ENCODE assay signal across 26 mouse cellular contexts in the genomic region with DNA sequence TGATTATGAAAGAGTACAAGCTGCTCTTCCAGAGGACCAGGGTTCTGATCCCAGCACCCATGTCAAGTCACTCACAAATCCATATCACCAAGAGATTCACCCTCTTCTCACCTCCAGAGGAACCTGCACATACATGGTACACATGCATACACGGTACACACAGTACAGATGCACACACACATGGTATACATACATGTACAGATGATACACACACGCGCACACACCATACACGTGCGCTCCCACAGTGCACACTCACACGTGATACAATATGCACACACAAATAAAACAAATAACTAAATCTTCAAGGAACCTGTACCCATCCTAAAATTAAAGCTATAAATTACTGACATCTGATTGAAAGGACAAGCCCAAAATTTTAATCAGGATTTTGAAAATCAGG. TPM values are rescaled to one million over a fixed set of nuclear protein-coding genes. Genes with fewer than 3 reads are reported as not detected.
"Had no signal": no experiment of that assay in that cellular context is flagged by ENCODE, and none has a peak within 500 bp of the region (broad histone marks: within the 10 kb centered on the region; RNA-seq: fewer than 3 reads in every experiment).

No protein-coding gene starts in this region.

- DNase-seq: lung, adult 18-20 months; lung, embryonic 14.5 days; lung, postnatal 10 days; lung, postnatal 4 days; retina, postnatal 1 day; right cerebral cortex, adult 18-20 months; right cerebral cortex, postnatal 25 days; right cerebral cortex, postnatal 4 days; spleen, adult 18-20 months; thymus, adult 18-20 months; thymus, postnatal 14 days; thymus, postnatal 36 days had no signal

- H3K4me2 ChIP-seq: liver, embryonic 15.5 days; lung, embryonic 14.5 days; midbrain, embryonic 12.5 days; midbrain, embryonic 15.5 days; neural tube, embryonic 13.5 days; neural tube, embryonic 15.5 days had no signal

- H3K9ac ChIP-seq: liver, embryonic 15.5 days; lung, embryonic 14.5 days; midbrain, embryonic 12.5 days; midbrain, embryonic 15.5 days; neural tube, embryonic 13.5 days; neural tube, embryonic 15.5 days had no signal

- H3K27ac ChIP-seq: midbrain, embryonic 10.5 days; midbrain, embryonic 12.5 days; midbrain, embryonic 15.5 days; neural tube, embryonic 13.5 days; neural tube, embryonic 15.5 days had no signal

- H3K9me3 ChIP-seq: liver, embryonic 15.5 days; midbrain, embryonic 10.5 days; midbrain, embryonic 12.5 days; midbrain, embryonic 15.5 days; neural tube, embryonic 13.5 days; neural tube, embryonic 15.5 days had no signal

- ATAC-seq: midbrain, embryonic 15.5 days had no signal

- H3K4me3 ChIP-seq: liver, embryonic 15.5 days; midbrain, embryonic 10.5 days; midbrain, embryonic 12.5 days; midbrain, embryonic 15.5 days; neural tube, embryonic 13.5 days; neural tube, embryonic 15.5 days had no signal

- H3K27me3 ChIP-seq: liver, embryonic 15.5 days; midbrain, embryonic 12.5 days; midbrain, embryonic 15.5 days; neural tube, embryonic 13.5 days; neural tube, embryonic 15.5 days had no signal

RNA-seq across cellular contexts. Expression of a gene that starts 10.9 kb away (rescaled TPM):
- total RNA-seq: monocyte, adult 5-6 weeks had no signal

RNA-seq across cellular contexts. Expression of a gene that starts 22.9 kb away (rescaled TPM):
- total RNA-seq: megakaryocyte, adult 5-6 weeks; megakaryocyte-erythroid progenitor cell, adult 5-6 weeks; midbrain, postnatal 0 days; monocyte, adult 5-6 weeks had no signal
- polyA plus RNA-seq: lung, embryonic 14.5 days; lung, embryonic 16.5 days; midbrain, embryonic 10.5 days; midbrain, embryonic 12.5 days; midbrain, embryonic 15.5 days; midbrain, postnatal 0 days; neural tube, embryonic 11.5 days; neural tube, embryonic 13.5 days; neural tube, embryonic 15.5 days; small intestine, adult 2 months; stomach, embryonic 14.5 days had no signal

RNA-seq across cellular contexts. Expression of a gene that starts 27.0 kb away (rescaled TPM):
- total RNA-seq: megakaryocyte, adult 5-6 weeks; megakaryocyte-erythroid progenitor cell, adult 5-6 weeks had no signal
